ENCODE assay signal across 11 mouse cellular contexts in the genomic region with DNA sequence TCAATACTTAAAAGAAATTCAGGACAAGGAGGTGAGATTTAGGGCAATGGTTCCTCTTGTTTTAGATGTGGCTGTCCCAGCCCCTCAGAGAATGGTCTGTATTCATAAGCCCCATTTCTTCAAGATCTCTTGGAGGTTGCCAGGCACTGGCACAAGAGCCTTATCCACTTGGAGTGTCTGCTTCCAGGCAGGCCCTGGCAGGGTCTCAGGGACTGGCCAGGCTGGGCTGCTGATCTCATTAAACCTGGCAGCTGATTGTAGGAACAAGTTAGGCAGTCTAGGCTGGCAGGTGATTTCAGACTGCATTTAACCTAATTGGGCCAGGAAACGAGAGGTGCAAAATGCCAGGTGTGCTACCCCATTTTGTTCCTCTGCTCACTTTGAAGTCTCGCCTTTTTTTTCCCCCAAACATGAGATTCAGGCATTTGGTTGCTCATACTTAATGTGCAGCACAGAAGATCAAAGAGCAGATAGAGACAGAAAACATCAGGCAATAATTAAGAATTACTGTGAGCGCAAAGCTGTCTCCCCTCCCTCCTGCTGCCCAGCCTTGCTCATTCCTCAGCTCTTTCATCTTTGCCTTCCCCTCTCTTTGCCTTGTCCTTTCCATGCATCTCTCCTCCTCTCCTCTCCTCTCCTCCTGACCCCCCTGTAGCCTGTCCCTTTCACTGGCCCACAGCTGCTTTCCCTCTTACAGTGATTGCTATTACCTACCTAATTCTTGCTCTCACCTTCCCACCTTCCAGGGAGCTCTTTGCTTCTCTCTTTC.
DNase-seq lines count a peak whose midpoint lies in the region; ATAC-seq and TF ChIP-seq lines count a peak whose summit lies in the region.
"Had no signal": no experiment of that assay in that cellular context is flagged by ENCODE, and none has a peak within 500 bp of the region (broad histone marks: within the 10 kb centered on the region; RNA-seq: fewer than 3 reads in every experiment).

No protein-coding gene starts in this region.

- no peaks in the 10 kb centered on the region for H3K36me3 ChIP-seq in hindbrain, postnatal 0 days (ENCODE audit: insufficient read depth, low read length)
- H3K36me3 ChIP-seq: limb, embryonic 15.5 days; stomach, embryonic 15.5 days had no signal

- no peak overlapping the region for H3K9ac ChIP-seq in hindbrain, postnatal 0 days (replicated peaks; ENCODE audit: low read length)
- H3K9ac ChIP-seq: limb, embryonic 15.5 days; stomach, embryonic 15.5 days had no signal

- H3K27ac ChIP-seq in hindbrain, postnatal 0 days = peak overlapping the region; percentile 36; the same call in 1 of the 2 replicates
- H3K27ac ChIP-seq: limb, embryonic 15.5 days; stomach, embryonic 15.5 days had no signal

- ATAC-seq in hindbrain, postnatal 0 days = peak; percentile 71

- 0 out of 2 replicates have a peak, but pooled peaks cover 6% of the 10 kb centered on the region for H3K4me1 ChIP-seq in hindbrain, postnatal 0 days (ENCODE audit: insufficient read depth, low read length)
- H3K4me1 ChIP-seq: stomach, embryonic 15.5 days had no signal

- H3K9me3 ChIP-seq in hindbrain, postnatal 0 days (ENCODE audit: low read length) = no peaks in the 10 kb centered on the region
- H3K9me3 ChIP-seq: limb, embryonic 15.5 days; stomach, embryonic 15.5 days had no signal

- peak; percentile 6 to 13 for DNase-seq in heart, postnatal 10 days
- DNase-seq in heart, adult 8-10 months (ENCODE audit: low spot score) = no peak
- DNase-seq in cerebellum, postnatal 36 days = peak; percentile 5 to 18
- peak; percentile 65 for DNase-seq in hindbrain, postnatal 0 days (ENCODE audit: low spot score)
- DNase-seq in mesoderm, embryonic 11.5 days (ENCODE audit: low read depth, low spot score) = peak; percentile 6
- DNase-seq in adrenal gland, adult (ENCODE audit: inconsistent age in 2 of 2, low spot score in 1 of 2) = no peak
- DNase-seq in lung, postnatal 10 days = no peak
- DNase-seq in adrenal gland, postnatal 14 days = no peak
- DNase-seq: heart, adult 11 months had no signal

- 43% methylated on average over 3 of the region's 3 CpGs for whole genome bisulfite sequencing in hindbrain, postnatal 0 days

- intact Hi-C loops in heart, postnatal 10 days (cut with DNase I) = no loop called here

- TF ChIP-seq CTCF in hindbrain, postnatal 0 days (IDR thresholded peaks at IDR 0.05; ENCODE audit: low read depth) = no peak

- H3K4me2 ChIP-seq in hindbrain, postnatal 0 days (ENCODE audit: low read depth, low read length) = peak overlapping the region; percentile 23; the same call in 1 of the 2 replicates
- H3K4me2 ChIP-seq: limb, embryonic 15.5 days; stomach, embryonic 15.5 days had no signal

- H3K27me3 ChIP-seq in hindbrain, postnatal 0 days (ENCODE audit: insufficient read depth, low read length) = no peaks in the 10 kb centered on the region
- H3K27me3 ChIP-seq: limb, embryonic 15.5 days; stomach, embryonic 15.5 days had no signal

- H3K4me3 ChIP-seq in hindbrain, postnatal 0 days (ENCODE audit: low read length) = no peak overlapping the region
- H3K4me3 ChIP-seq: limb, embryonic 15.5 days; stomach, embryonic 15.5 days had no signal

Comparison
In these comparisons a context has a peak if more than half of its experiments do, and no peak if none do; other contexts are left out.
1. DNase-seq: peak in heart, postnatal 10 days (2 of 2), cerebellum, postnatal 36 days (2 of 2), hindbrain, postnatal 0 days (single experiment) and mesoderm, embryonic 11.5 days (single experiment); none in heart, adult 8-10 months (single experiment), adrenal gland, adult (0 of 2), lung, postnatal 10 days (single experiment) and adrenal gland, postnatal 14 days (single experiment).